ENCODE assay signal across 8 mouse cellular contexts in genomic region chr17:46297364-46298219, GRCm38 (mm10). TPM values are rescaled to one million over a fixed set of nuclear protein-coding genes. Genes with fewer than 3 reads are reported as not detected.
DNase-seq lines count a peak whose midpoint lies in the region; ATAC-seq and TF ChIP-seq lines count a peak whose summit lies in the region.

Dlk2 (plus strand) TSS chr17:46297421.

- H3K27me3 ChIP-seq in testis, adult 2 months (ENCODE audit: control insufficient read depth, insufficient read depth, low read length) = peaks cover 3% of the 10 kb centered on the region; the same call in 1 of the 2 replicates
- H3K27me3 ChIP-seq in heart, postnatal 0 days (ENCODE audit: control insufficient read depth, insufficient read depth, low read length) = peaks cover 58% of the 10 kb centered on the region
- H3K27me3 ChIP-seq in neural tube, embryonic 14.5 days (ENCODE audit: control insufficient read depth, insufficient read depth, low read length) = peaks cover 13% of the 10 kb centered on the region

- peak within 1 kb of the TSS; percentile 37; the same call in 1 of the 2 replicates for H3K9ac ChIP-seq in heart, postnatal 0 days (replicated peaks; ENCODE audit: low read depth, low read length)
- peak within 1 kb of the TSS; percentile 64 for H3K9ac ChIP-seq in neural tube, embryonic 14.5 days (replicated peaks; ENCODE audit: low read depth, low read length)

- no peak for TF ChIP-seq POLR2A in testis, adult 2 months (IDR thresholded peaks at IDR 0.05; ENCODE audit: control insufficient read depth, low read depth, low read length)

- no peak for TF ChIP-seq EP300 in heart, postnatal 0 days (IDR thresholded peaks at IDR 0.05; ENCODE audit: low read depth)

- no peaks in the 10 kb centered on the region for H3K36me3 ChIP-seq in testis, adult 2 months (ENCODE audit: control insufficient read depth, insufficient read depth, low read length)
- no peaks in the 10 kb centered on the region for H3K36me3 ChIP-seq in heart, postnatal 0 days (replicated peaks; ENCODE audit: control insufficient read depth, insufficient read depth, low read length)
- no peaks in the 10 kb centered on the region for H3K36me3 ChIP-seq in neural tube, embryonic 14.5 days (ENCODE audit: control insufficient read depth, insufficient read depth, low read length)

- TF ChIP-seq CTCF in testis, adult 2 months (IDR thresholded peaks at IDR 0.05; ENCODE audit: control insufficient read depth, insufficient read depth, insufficient replicate concordance, low read depth, low read length) = no peak
- no peak for TF ChIP-seq CTCF in heart, postnatal 0 days (IDR thresholded peaks at IDR 0.05; ENCODE audit: low read depth)

- WGBS in heart, postnatal 0 days = under 1% methylated on average over 60 of the region's 86 CpGs
- under 1% methylated on average over 67 of the region's 86 CpGs for WGBS in neural tube, embryonic 14.5 days

- DNase-seq in adrenal gland, postnatal 36 days = peak; percentile 37 to 54
- no peak for DNase-seq in adrenal gland, adult 8-10 months
- DNase-seq in testis, postnatal 10 days (ENCODE audit: low spot score) = no peak
- DNase-seq in heart, postnatal 0 days (ENCODE audit: low spot score) = no peak
- peak; percentile 69 to 80 for DNase-seq in left cerebral cortex, postnatal 36 days (ENCODE audit: low spot score in 2 of 2)

- H3K9me3 ChIP-seq in heart, postnatal 0 days (replicated peaks; ENCODE audit: control insufficient read depth, low read length) = no peaks in the 10 kb centered on the region
- no peaks in the 10 kb centered on the region for H3K9me3 ChIP-seq in neural tube, embryonic 14.5 days (ENCODE audit: control insufficient read depth, low read length)

- no peak within 1 kb of the TSS for H3K27ac ChIP-seq in testis, adult 2 months (ENCODE audit: control insufficient read depth, insufficient read depth, low read depth, low read length)
- H3K27ac ChIP-seq in heart, postnatal 0 days (ENCODE audit: low read depth) = no peak within 1 kb of the TSS
- H3K27ac ChIP-seq in neural tube, embryonic 14.5 days (ENCODE audit: low read depth, low read length) = peak within 1 kb of the TSS; percentile 71

- H3K4me3 ChIP-seq in testis, adult 2 months (ENCODE audit: control insufficient read depth, low read depth, low read length) = peak within 1 kb of the TSS; percentile 25
- peak within 1 kb of the TSS; percentile 70 for H3K4me3 ChIP-seq in heart, postnatal 0 days (ENCODE audit: low read depth, low read length)
- peak within 1 kb of the TSS; percentile 61 for H3K4me3 ChIP-seq in neural tube, embryonic 14.5 days (ENCODE audit: low read depth, low read length)

- H3K4me1 ChIP-seq in testis, adult 2 months (ENCODE audit: control insufficient read depth, insufficient read depth, low read length) = peaks cover 15% of the 10 kb centered on the region
- peaks cover 14% of the 10 kb centered on the region for H3K4me1 ChIP-seq in heart, postnatal 0 days (ENCODE audit: control insufficient read depth, insufficient read depth)
- H3K4me1 ChIP-seq in neural tube, embryonic 14.5 days (ENCODE audit: control insufficient read depth, insufficient read depth, low read length) = peaks cover 10% of the 10 kb centered on the region; the same call in 1 of the 2 replicates

- H3K4me2 ChIP-seq in heart, postnatal 0 days (ENCODE audit: low read depth, low read length) = peak within 1 kb of the TSS; percentile 100
- peak within 1 kb of the TSS; percentile 86 for H3K4me2 ChIP-seq in neural tube, embryonic 14.5 days (ENCODE audit: low read depth, low read length)

- intact Hi-C loops in left cerebral cortex, postnatal 36 days (cut with DNase I) = loop anchor here (2.0 kb wide), 1 partner anchor 31 kb away; no protein-coding TSS in a partner anchor

- no peak for ATAC-seq in heart, postnatal 0 days (ENCODE audit: insufficient read depth, low read depth)
- ATAC-seq in neural tube, embryonic 14.5 days (ENCODE audit: low read depth) = peak; percentile 67
- ATAC-seq in megakaryocyte progenitor cell, adult 5-6 weeks (replicated peaks; ENCODE audit: poor library complexity) = no peak

RNA-seq across cellular contexts. Expression of gene Dlk2, which starts in this region (rescaled TPM):
- under 1 TPM in 1 of 2 experiments, not detected in 1; 0.33 TPM for total RNA-seq in adrenal gland, postnatal 36 days (2021)
- total RNA-seq in adrenal gland, adult 8-10 months (2022) = under 1 TPM in 3 of 4 experiments, not detected in 1; 0.25 to 0.56 (median 0.38) TPM
- polyA plus RNA-seq in testis, adult 2 months (2012; rRNA removed) = 0.38 and 0.97 TPM in 2 replicates
- 1.7 TPM in 1 of 2 replicates, not detected in the other for total RNA-seq in heart, postnatal 0 days (2014; rRNA removed; ENCODE audit: low replicate concordance)
- 0.16 and 0.43 TPM in 2 replicates for polyA plus RNA-seq in heart, postnatal 0 days (2015; fragmentation: Nextera tagmentation; extraction: Ambion mirVana)
- total RNA-seq in left cerebral cortex, postnatal 36 days (2021) = 10 to 100 TPM; 50.7 to 71.8 TPM
- 13.8 and 18.8 TPM in 2 replicates for polyA plus RNA-seq in neural tube, embryonic 14.5 days (2014; fragmentation: Nextera tagmentation; extraction: Ambion mirVana)
- total RNA-seq in megakaryocyte progenitor cell, adult 5-6 weeks (2015) = not detected in 2 replicates
- not detected in 2 replicates for total RNA-seq in megakaryocyte progenitor cell, adult 5-6 weeks (2017)

Comparison
In these comparisons a context has a peak if more than half of its experiments do, and no peak if none do; other contexts are left out.
1. RNA of gene Dlk2 (total RNA-seq): 50.7 to 71.8 TPM in left cerebral cortex, postnatal 36 days; 0.25 to 0.56 TPM in adrenal gland, adult 8-10 months, 0.33 TPM in adrenal gland, postnatal 36 days, 1.7 TPM in heart, postnatal 0 days and not detected in megakaryocyte progenitor cell, adult 5-6 weeks; every median in the first group is over 10 times any median in the second.
2. Peak in DNase-seq in adrenal gland, postnatal 36 days; RNA of the gene not detected or under 1 TPM.
3. DNase-seq: peak in left cerebral cortex, postnatal 36 days (2 of 2); none in adrenal gland, adult 8-10 months (single experiment), testis, postnatal 10 days (single experiment) and heart, postnatal 0 days (single experiment).
4. Peak in every context shown above with its lines, with median percentiles within 50 percentile points of each other: H3K4me3 ChIP-seq.